Mouse (Mus musculus) liver, adult 2 months (tissue): ENCODE data around the gene Jag1.

ENCODE experiments used
- CTCF ChIP-seq: fragments of 200-500 bp; IDR thresholded peaks from 2 replicates; pipeline ENCODE4 v1.5.1; 2011; ENCODE audit warnings: low read depth, low read length, control low read depth
- POLR2A ChIP-seq: fragments of 200-500 bp; IDR thresholded peaks from 2 replicates; pipeline ENCODE4 v1.6.1; 2011; ENCODE audit warnings: low read length, control low read depth; ENCODE audit not compliant: insufficient read depth; ENCODE audit errors: extremely low read depth

- no peak for TF ChIP-seq CTCF
- no peak for TF ChIP-seq POLR2A
Observed at GRCm38 (mm10) chr2:137101074-137101473, 15.4 kb downstream of the Jag1 start.
